Mouse (Mus musculus) cortical plate, adult 2 months (tissue): ENCODE data around the gene Spink2. TPM values are rescaled to one million over a fixed set of nuclear protein-coding genes. Genes with fewer than 3 reads are reported as not detected.
"Not testable (repeated sequence)": the region's sequence is repeated elsewhere in the genome, so short reads cannot be mapped to it uniquely, and the experiment has no call there.

Source experiments
- H3K27ac ChIP-seq: fragments of 200-500 bp; 2 replicates; pipeline ENCODE4 v1.5.1; 2012; ENCODE audit warnings: low read length, control low read depth, inconsistent platforms; ENCODE audit not compliant: insufficient read depth
- H3K4me1 ChIP-seq: fragments of 200-500 bp; 2 replicates; pipeline ENCODE4 v1.6.1; 2011; ENCODE audit warnings: low read length; ENCODE audit not compliant: control insufficient read depth, insufficient read depth
- H3K4me3 ChIP-seq: fragments of 200-500 bp; 2 replicates; pipeline ENCODE4 v1.5.1; 2011; ENCODE audit warnings: mild to moderate bottlenecking, low read length, control low read depth; ENCODE audit not compliant: insufficient read depth
- CTCF ChIP-seq: fragments of 200-500 bp; IDR thresholded peaks from 2 replicates; pipeline ENCODE4 v1.5.1; 2011; ENCODE audit warnings: mild to moderate bottlenecking, control low read depth, low read length; ENCODE audit not compliant: insufficient read depth; ENCODE audit errors: extremely low read depth
- POLR2A ChIP-seq: fragments of 200-500 bp; IDR thresholded peaks from 2 replicates; pipeline ENCODE4 v1.6.1; 2011; ENCODE audit warnings: mild to moderate bottlenecking, low read length, control low read depth; ENCODE audit not compliant: insufficient read depth; ENCODE audit errors: extremely low read depth
- polyA plus RNA-seq: library from polyadenylated mRNA; depleted of rRNA; stranded (reverse); fragments of >200 nt; gene quantifications from 2 replicates; pipeline ENCODE4 v1.2.3, GENCODE M21; 2012

The Spink2 gene
- polyA plus RNA-seq, 1 experiment, result not detected

- Histone ChIP-seq H3K4me3 (no peak overlapping the region), H3K4me1 (no peaks in the 10 kb centered on the region), H3K27ac (no peak overlapping the region)
- TF ChIP-seq CTCF, result no peak
These were observed 34.8 kb upstream of the Spink2 start for GRCm38 (mm10) chr5:77245787-77246671.

GRCm38 (mm10) chr5:77245463-77245786 lies 34.2 kb upstream of the Spink2 start:
- H3K27ac ChIP-seq, result no peak overlapping the region
- H3K4me3 ChIP-seq, result no peak overlapping the region
- no peak for TF ChIP-seq CTCF
- no peak for TF ChIP-seq POLR2A
- no peaks in the 10 kb centered on the region for H3K4me1 ChIP-seq

GRCm38 (mm10) chr5:77244331-77244987 lies 33.2 kb upstream of the Spink2 start:
- Histone ChIP-seq H3K27ac (no peak overlapping the region), H3K4me3 (no peak overlapping the region), H3K4me1 (no peaks in the 10 kb centered on the region)
- TF ChIP-seq POLR2A (no peak), CTCF (no peak)

GRCm38 (mm10) chr5:77237104-77237503 lies 25.8 kb upstream of the Spink2 start:
- Histone ChIP-seq H3K4me1 (no peaks in the 10 kb centered on the region), H3K4me3 (no peak overlapping the region), H3K27ac (no peak overlapping the region)
- no peak for TF ChIP-seq CTCF
- no peak for TF ChIP-seq POLR2A

- Histone ChIP-seq H3K27ac (no peak overlapping the region), H3K4me3 (no peak overlapping the region), H3K4me1 (no peaks in the 10 kb centered on the region)
- TF ChIP-seq POLR2A (no peak), CTCF (no peak)
These were observed 23.6 kb upstream of the Spink2 start for GRCm38 (mm10) chr5:77234921-77235320.

GRCm38 (mm10) chr5:77231863-77232262 lies 20.6 kb upstream of the Spink2 start:
- H3K27ac ChIP-seq, H3K4me3 ChIP-seq, H3K4me1 ChIP-seq: not testable (repeated sequence)

GRCm38 (mm10) chr5:77228986-77229385 lies 17.7 kb upstream of the Spink2 start:
- TF ChIP-seq CTCF (no peak), POLR2A (no peak)
- H3K4me1 ChIP-seq, result no peaks in the 10 kb centered on the region
- no peak overlapping the region for H3K27ac ChIP-seq
- no peak overlapping the region for H3K4me3 ChIP-seq

GRCm38 (mm10) chr5:77223043-77223975 lies 12.0 kb upstream of the Spink2 start:
- Histone ChIP-seq H3K27ac (no peak overlapping the region), H3K4me1 (no peaks in the 10 kb centered on the region), H3K4me3 (no peak overlapping the region)
- TF ChIP-seq POLR2A (no peak), CTCF (0 out of 2 replicates have a peak, but pooled peaks have one; percentile 8)

GRCm38 (mm10) chr5:77217724-77218123 lies 6.5 kb upstream of the Spink2 start:
- TF ChIP-seq CTCF, result no peak
- H3K4me3 ChIP-seq, result no peak overlapping the region
- H3K4me1 ChIP-seq, result no peaks in the 10 kb centered on the region
- no peak overlapping the region for H3K27ac ChIP-seq

- Histone ChIP-seq H3K4me1 (no peaks in the 10 kb centered on the region), H3K27ac (no peak overlapping the region), H3K4me3 (no peak overlapping the region)
- TF ChIP-seq POLR2A, result no peak
- peak; percentile 75 for TF ChIP-seq CTCF
These were observed 5.9 kb upstream of the Spink2 start for GRCm38 (mm10) chr5:77217211-77217610.
